Mouse (Mus musculus) liver, embryonic 11.5 days (tissue): ENCODE results near the gene 2310011J03Rik. TPM values are rescaled to one million over a fixed set of nuclear protein-coding genes. Genes with fewer than 3 reads are reported as not detected.
A peak's percentile ranks its signal among the peaks of the same experiment; 100 is the strongest.

ENCODE experiments used
- ATAC-seq: fragments of 200-750 bp; cut with Nextera tagmentation; replicated peaks from 2 replicates; pipeline ENCODE4 v1.8.0; 2017; ENCODE audit warnings: moderate number of reproducible peaks, mild to moderate bottlenecking, moderate TSS enrichment, moderate library complexity; ENCODE audit not compliant: low FRiP score
- DNase-seq: peaks from one replicate; pipeline ENCODE4 v3.0.0-alpha.2; 2017; ENCODE audit warnings: low spot score
- H3K27ac ChIP-seq: fragments of 300-500 bp; sonication (generic); 2 replicates; pipeline ENCODE4 v1.5.1; 2014; ENCODE audit warnings: mild to moderate bottlenecking, low read depth, low read length, control low read depth
- H3K27me3 ChIP-seq: fragments of 300-500 bp; sonication (generic); replicated peaks from 2 replicates; pipeline ENCODE4 v1.6.1; 2014; ENCODE audit warnings: low read length, mixed read lengths; ENCODE audit not compliant: control insufficient read depth, insufficient read depth
- H3K36me3 ChIP-seq: fragments of 300-500 bp; sonication (generic); 2 replicates; pipeline ENCODE4 v1.6.1; 2014; ENCODE audit warnings: mild to moderate bottlenecking, low read length, moderate library complexity, mixed read lengths; ENCODE audit not compliant: control insufficient read depth, insufficient read depth
- H3K4me1 ChIP-seq: fragments of 300-500 bp; sonication (generic); replicated peaks from 2 replicates; pipeline ENCODE4 v1.6.1; 2014; ENCODE audit warnings: low read length, mixed read lengths; ENCODE audit not compliant: control insufficient read depth, insufficient read depth
- H3K4me2 ChIP-seq: fragments of 300-500 bp; sonication (generic); 2 replicates; pipeline ENCODE4 v1.6.1; 2014; ENCODE audit warnings: mild to moderate bottlenecking, control low read depth, moderate library complexity
- H3K4me3 ChIP-seq: fragments of 300-500 bp; sonication (generic); 2 replicates; pipeline ENCODE4 v1.5.1; 2014; ENCODE audit warnings: low read depth, low read length, control low read depth
- H3K9ac ChIP-seq: fragments of 300-500 bp; sonication (generic); 2 replicates; pipeline ENCODE4 v1.6.1; 2014; ENCODE audit warnings: low read depth, low read length, control low read depth
- H3K9me3 ChIP-seq: fragments of 300-500 bp; sonication (generic); 2 replicates; pipeline ENCODE4 v1.6.1; 2016; ENCODE audit warnings: low read length, inconsistent platforms, mixed read lengths; ENCODE audit not compliant: control insufficient read depth
- WGBS: fragments of 180-500 bp; shearing (Covaris S2); extraction: QIAGEN DNeasy Blood & Tissue Kit; methylation state at CpG from one replicate; pipeline ENCODE4 v1.1.7; 2014; 5-methylcytosine and 5-hydroxymethylcytosine counted together
- polyA plus RNA-seq: library from polyadenylated mRNA; unstranded; fragments of >200 nt; fragmentation: Nextera tagmentation; extraction: Ambion mirVana; gene quantifications from 2 replicates; pipeline ENCODE4 v1.2.1, GENCODE M21; 2014

2310011J03Rik gene
- polyA plus RNA-seq, 1 experiment from 2014 or later: 47.8 TPM

DNA sequence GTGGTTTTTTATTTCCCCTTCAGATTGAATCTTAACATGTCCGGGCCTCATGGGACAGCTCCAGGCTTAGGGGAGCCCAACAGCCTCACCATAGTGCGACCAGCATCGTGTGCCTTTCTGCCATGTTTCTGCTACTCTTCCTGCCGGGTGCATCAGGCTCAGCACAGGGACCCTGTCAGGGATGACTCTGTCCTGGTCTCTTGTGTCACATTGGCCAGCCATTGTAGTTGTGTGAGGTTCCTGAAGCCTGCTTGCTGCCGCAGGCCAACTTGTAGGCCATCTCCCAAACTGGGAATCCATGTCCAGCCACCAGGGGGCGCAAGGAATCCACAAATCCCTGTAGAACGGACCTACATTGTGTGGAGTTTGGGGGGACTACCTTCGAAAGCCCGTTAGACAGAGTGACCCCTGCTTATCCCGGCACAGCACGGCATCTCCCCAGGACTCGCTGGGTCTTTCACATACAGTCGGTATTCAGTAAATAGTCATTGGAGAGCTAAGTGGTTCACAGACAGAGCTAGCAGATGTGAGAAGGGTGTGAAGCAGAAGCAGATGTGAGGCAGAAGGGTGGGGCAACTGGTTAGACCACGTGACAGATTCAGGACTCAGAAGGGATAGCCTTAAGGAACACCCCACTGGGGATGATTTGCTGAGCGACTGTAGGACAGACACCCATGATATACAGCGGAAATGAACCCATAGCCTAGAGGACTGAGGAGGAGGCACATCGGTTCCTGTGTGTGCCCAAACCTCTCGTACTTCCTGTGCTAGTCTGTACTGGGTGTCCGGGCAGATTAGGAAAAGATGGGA, 19.8 kb upstream of the 2310011J03Rik start:
- Histone ChIP-seq H3K9ac (0 out of 2 replicates have a peak overlapping the region, but pooled peaks have one; percentile 8), H3K4me2 (peak overlapping the region; percentile 38), H3K27me3 (peaks cover 46% of the 10 kb centered on the region), H3K4me3 (peak overlapping the region; percentile 14; the same call in 1 of the 2 replicates), H3K4me1 (peaks cover 43% of the 10 kb centered on the region), H3K27ac (no peak overlapping the region), H3K9me3 (no peaks in the 10 kb centered on the region), H3K36me3 (peaks cover 9% of the 10 kb centered on the region; the same call in 1 of the 2 replicates)
- DNase-seq: peak; percentile 86
- ATAC-seq: no peak
- WGBS: 20% methylated on average over 19 of the region's 19 CpGs

DNA sequence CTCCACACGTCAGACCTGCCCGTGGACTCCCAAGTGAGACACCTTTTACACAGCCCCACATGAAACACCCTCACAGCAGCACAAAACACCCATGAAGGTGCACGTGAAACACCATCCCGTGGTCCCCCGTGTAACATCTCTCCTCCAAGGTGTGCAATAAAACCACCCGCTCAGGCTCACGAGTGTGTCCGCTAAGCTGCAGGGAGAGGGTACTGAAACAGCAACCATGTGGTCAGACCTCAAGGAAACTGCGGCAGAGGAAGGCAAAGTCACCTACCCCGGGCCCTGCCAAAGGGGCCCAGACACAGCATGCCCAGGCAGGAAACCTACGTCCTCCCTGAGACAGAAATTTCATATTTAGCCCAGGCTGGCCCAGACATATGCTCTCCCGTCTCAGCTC, 15.9 kb upstream of the 2310011J03Rik start:
- no peak overlapping the region for H3K4me2 ChIP-seq
- DNase-seq (no peak), ATAC-seq (no peak)
- H3K9ac ChIP-seq: no peak overlapping the region
- no peaks in the 10 kb centered on the region for H3K9me3 ChIP-seq
- 82% methylated on average over 12 of the region's 12 CpGs for WGBS
- H3K27ac ChIP-seq: peak overlapping the region; percentile 16; the same call in 1 of the 2 replicates
- H3K36me3 ChIP-seq: peaks cover 15% of the 10 kb centered on the region; the same call in 1 of the 2 replicates
- H3K4me3 ChIP-seq: no peak overlapping the region
- peaks cover 36% of the 10 kb centered on the region for H3K4me1 ChIP-seq
- peaks cover 14% of the 10 kb centered on the region for H3K27me3 ChIP-seq

DNA sequence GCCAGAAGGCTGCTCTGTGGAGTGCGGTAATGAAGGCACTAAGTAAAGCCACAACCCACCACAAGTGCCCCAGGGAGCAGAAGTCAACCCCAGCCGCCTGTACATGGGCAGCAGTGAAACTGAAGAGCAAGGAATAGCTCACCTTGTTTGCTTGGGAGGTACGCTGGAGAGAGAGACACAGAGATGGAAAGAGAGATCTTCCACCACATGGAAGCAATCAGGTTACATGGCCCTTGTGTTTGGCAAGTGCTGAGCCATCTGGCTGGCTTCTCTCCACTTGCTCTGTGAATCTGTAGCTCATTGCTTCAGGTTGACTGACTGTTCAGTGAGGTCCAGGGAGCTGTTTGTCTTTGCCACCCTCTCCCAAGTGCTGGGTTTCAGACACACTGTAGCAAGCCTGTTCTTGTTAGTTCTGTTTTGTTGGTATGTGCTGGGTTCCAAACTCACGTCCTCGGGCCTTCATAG, 12.2 kb upstream of the 2310011J03Rik start:
- peaks cover 15% of the 10 kb centered on the region; the same call in 1 of the 2 replicates for H3K36me3 ChIP-seq
- no peak for DNase-seq
- H3K27ac ChIP-seq: peak overlapping the region; percentile 95
- H3K9ac ChIP-seq: peak overlapping the region; percentile 81
- H3K4me1 ChIP-seq: peaks cover 43% of the 10 kb centered on the region
- WGBS: 69% methylated on average over 5 of the region's 5 CpGs
- peak overlapping the region; percentile 25; the same call in 1 of the 2 replicates for H3K4me3 ChIP-seq
- peaks cover 4% of the 10 kb centered on the region for H3K27me3 ChIP-seq
- no peaks in the 10 kb centered on the region for H3K9me3 ChIP-seq
- H3K4me2 ChIP-seq: peak overlapping the region; percentile 99
- no peak for ATAC-seq

DNA sequence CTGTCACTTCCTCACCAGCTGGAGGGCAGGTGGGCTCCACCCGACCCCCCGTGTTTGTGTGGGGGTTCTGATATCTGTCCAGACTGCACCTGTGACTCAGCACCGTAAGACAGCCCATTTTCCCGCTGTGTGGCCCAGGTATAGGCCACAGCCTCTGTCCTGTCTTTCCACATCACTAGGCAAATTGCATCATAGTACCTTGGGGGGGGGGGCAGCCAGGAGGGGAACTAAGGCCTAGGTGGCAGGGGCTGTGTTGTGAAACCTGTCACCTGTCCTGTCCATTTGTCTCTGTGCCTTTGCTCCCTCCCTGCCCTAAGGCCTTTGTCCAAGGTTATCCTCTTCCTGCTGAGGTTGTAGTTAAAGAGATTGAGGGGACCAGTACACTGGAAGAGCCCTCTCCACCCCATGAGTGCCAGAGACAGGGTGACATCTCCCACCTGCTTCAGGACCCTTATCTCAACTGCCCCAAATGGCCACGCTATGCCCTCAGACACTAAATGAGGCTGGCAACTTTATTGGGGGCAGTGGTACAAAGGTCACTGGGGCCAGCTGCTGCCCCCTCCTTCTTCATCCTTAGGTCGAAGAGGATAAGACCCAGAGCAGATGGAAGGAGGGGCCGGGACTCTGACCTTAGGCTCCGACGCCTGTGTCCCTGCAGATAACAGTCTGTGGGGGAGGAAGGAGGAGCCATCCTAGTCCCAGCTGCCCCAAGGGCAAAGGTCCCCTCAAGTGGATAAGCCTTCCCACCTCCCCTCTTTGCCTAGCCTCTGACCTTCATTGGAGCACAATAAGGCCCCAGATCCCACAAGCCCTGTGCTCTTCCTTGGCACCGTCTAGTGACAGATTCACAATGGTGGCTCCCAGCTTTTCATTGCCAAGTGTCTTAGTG, 11.5 kb upstream of the 2310011J03Rik start:
- peaks cover 15% of the 10 kb centered on the region; the same call in 1 of the 2 replicates for H3K36me3 ChIP-seq
- H3K4me1 ChIP-seq: peaks cover 43% of the 10 kb centered on the region
- H3K4me3 ChIP-seq: peak overlapping the region; percentile 72
- no peak for DNase-seq
- peak; percentile 70 for ATAC-seq
- peak overlapping the region; percentile 99 for H3K4me2 ChIP-seq
- peak overlapping the region; percentile 95 for H3K27ac ChIP-seq
- WGBS: 27% methylated on average over 10 of the region's 10 CpGs
- peaks cover 4% of the 10 kb centered on the region for H3K27me3 ChIP-seq
- H3K9ac ChIP-seq: peak overlapping the region; percentile 81
- no peaks in the 10 kb centered on the region for H3K9me3 ChIP-seq

GRCm38 (mm10) chr10:80330888-80331287, 10.6 kb upstream of the 2310011J03Rik start:
- ATAC-seq (no peak), DNase-seq (no peak)
- Histone ChIP-seq H3K4me2 (peak overlapping the region; percentile 99), H3K9me3 (no peaks in the 10 kb centered on the region), H3K4me3 (peak overlapping the region; percentile 72), H3K27ac (peak overlapping the region; percentile 95), H3K27me3 (peaks cover under 1% of the 10 kb centered on the region), H3K9ac (peak overlapping the region; percentile 81), H3K4me1 (peaks cover 43% of the 10 kb centered on the region), H3K36me3 (peaks cover 12% of the 10 kb centered on the region; the same call in 1 of the 2 replicates)
- WGBS: 75% methylated on average over 2 of the region's 2 CpGs

- Histone ChIP-seq H3K27me3 (no peaks in the 10 kb centered on the region; the same call in none of the 2 replicates), H3K27ac (peak overlapping the region; percentile 95), H3K36me3 (0 out of 2 replicates have a peak, but pooled peaks cover 7% of the 10 kb centered on the region), H3K9me3 (no peaks in the 10 kb centered on the region), H3K9ac (peak overlapping the region; percentile 81), H3K4me1 (peaks cover 46% of the 10 kb centered on the region), H3K4me2 (peak overlapping the region; percentile 99), H3K4me3 (peak overlapping the region; percentile 72)
- WGBS: 1% methylated on average over 40 of the region's 41 CpGs
- ATAC-seq (no peak), DNase-seq (no peak)
These were observed 9.7 kb upstream of the 2310011J03Rik start for GRCm38 (mm10) chr10:80330084-80330483.

- DNase-seq (peak; percentile 98), ATAC-seq (peak; percentile 89)
- Histone ChIP-seq H3K27me3 (no peaks in the 10 kb centered on the region; the same call in none of the 2 replicates), H3K4me3 (peak within 1 kb of the TSS; percentile 72), H3K36me3 (0 out of 2 replicates have a peak, but pooled peaks cover 4% of the 10 kb centered on the region), H3K4me1 (peaks cover 52% of the 10 kb centered on the region), H3K4me2 (peak within 1 kb of the TSS; percentile 99), H3K9ac (peak within 1 kb of the TSS; percentile 81), H3K9me3 (no peaks in the 10 kb centered on the region), H3K27ac (peak within 1 kb of the TSS; percentile 95)
- 4% methylated on average over 36 of the region's 36 CpGs for WGBS
These were observed 9.1 kb upstream of the 2310011J03Rik start, which contains the start of the genes Pcsk4 and Reep6 for GRCm38 (mm10) chr10:80329273-80330081. Pcsk4 (minus strand) TSS chr10:80329498. Reep6 (plus strand) TSS chr10:80329953.
